Mouse (Mus musculus): ENCODE measurements around the gene Fosl1. TPM values are rescaled to one million over a fixed set of nuclear protein-coding genes. Genes with fewer than 3 reads are reported as not detected.

Gene Fosl1
- polyA plus RNA-seq, 1 experiment from 2014 or later, result not detected

DNA sequence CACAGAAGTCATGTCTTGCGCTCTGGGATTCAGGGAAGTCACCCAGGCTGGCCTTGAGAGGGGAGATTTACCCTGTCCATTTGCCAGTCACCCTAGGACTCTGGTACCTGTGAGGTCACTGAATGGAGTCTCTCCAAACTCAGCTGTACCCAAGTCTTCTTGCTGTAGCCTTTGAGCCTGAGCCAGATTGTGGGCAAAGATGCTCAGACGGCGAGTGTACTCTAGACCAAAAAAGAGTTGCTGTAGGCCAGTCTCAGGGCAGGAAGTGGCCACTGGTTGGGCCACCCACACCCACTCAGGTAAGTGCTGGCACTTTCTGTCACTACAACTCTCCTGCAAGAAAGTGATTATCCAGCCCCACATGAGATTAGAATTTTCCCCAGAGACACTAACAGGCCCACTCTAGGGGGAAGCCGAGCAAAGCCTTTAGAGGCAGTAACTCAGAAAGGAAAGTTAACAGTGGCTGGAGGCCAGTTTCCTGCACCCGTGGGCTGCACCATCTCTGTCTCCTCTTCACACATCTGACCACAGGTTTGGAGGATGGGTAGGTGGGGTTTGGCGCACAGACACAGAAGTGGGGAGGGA lies 19.7 kb downstream of the Fosl1 start:
- Histone ChIP-seq H3K4me2 (ENCODE audit: low read depth, low read length, severe bottlenecking) (no peak overlapping the region), H3K27ac (ENCODE audit: low read depth, low read length) (no peak overlapping the region), H3K9ac (ENCODE audit: low read length) (no peak overlapping the region), H3K4me1 (replicated peaks; ENCODE audit: control insufficient read depth, insufficient read depth, low read length) (peaks cover 4% of the 10 kb centered on the region; the same call in 1 of the 2 replicates), H3K36me3 (ENCODE audit: control insufficient read depth, insufficient read depth, low read length) (peaks cover 2% of the 10 kb centered on the region), H3K4me3 (ENCODE audit: low read depth, low read length) (no peak overlapping the region), H3K27me3 (ENCODE audit: control insufficient read depth, insufficient read depth, low read length) (no peaks in the 10 kb centered on the region), H3K9me3 (ENCODE audit: control insufficient read depth, low read length) (no peaks in the 10 kb centered on the region)
- no peak for ATAC-seq (replicated peaks; ENCODE audit: low FRiP score)
- DNase-seq (ENCODE audit: low spot score), result no peak
- 95% methylated on average over 6 of the region's 6 CpGs for WGBS

DNA sequence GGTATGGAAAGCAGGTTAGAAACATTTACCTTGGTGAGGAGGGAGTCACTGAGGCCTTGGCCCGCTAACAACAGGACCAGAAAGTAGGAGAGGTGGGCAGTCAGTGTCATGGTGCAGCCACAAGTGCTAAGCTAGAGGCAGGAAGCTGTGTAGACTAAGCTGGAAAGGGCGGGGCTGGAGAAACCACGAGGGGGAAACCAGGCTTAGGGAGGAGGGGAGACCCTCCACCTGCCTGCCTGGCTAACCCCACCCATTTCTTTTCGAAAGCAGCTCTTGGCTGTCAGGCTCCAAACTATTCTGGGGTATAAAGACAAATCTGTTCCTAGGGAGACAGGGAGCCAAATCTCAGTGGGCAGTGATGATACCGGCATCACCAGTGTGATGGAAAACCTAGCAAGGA lies 21.0 kb downstream of the Fosl1 start, which contains the start of gene Ctsw:
Gene Ctsw (minus strand): TSS at position 134 of the 400 bp plus-strand sequence.
- H3K4me2 ChIP-seq (ENCODE audit: low read depth, low read length, severe bottlenecking), result no peak within 1 kb of the TSS
- H3K27ac ChIP-seq (ENCODE audit: low read depth, low read length), result no peak within 1 kb of the TSS
- ATAC-seq (replicated peaks; ENCODE audit: low FRiP score), result no peak
- H3K27me3 ChIP-seq (ENCODE audit: control insufficient read depth, insufficient read depth, low read length), result no peaks in the 10 kb centered on the region
- H3K4me3 ChIP-seq (ENCODE audit: low read depth, low read length), result no peak within 1 kb of the TSS
- no peaks in the 10 kb centered on the region for H3K9me3 ChIP-seq (ENCODE audit: control insufficient read depth, low read length)
- WGBS, result 57% methylated on average over 5 of the region's 5 CpGs
- peaks cover 2% of the 10 kb centered on the region for H3K36me3 ChIP-seq (ENCODE audit: control insufficient read depth, insufficient read depth, low read length)
- H3K9ac ChIP-seq (ENCODE audit: low read length), result no peak within 1 kb of the TSS
- peaks cover 4% of the 10 kb centered on the region; the same call in 1 of the 2 replicates for H3K4me1 ChIP-seq (replicated peaks; ENCODE audit: control insufficient read depth, insufficient read depth, low read length)
- no peak for DNase-seq (ENCODE audit: low spot score)

DNA sequence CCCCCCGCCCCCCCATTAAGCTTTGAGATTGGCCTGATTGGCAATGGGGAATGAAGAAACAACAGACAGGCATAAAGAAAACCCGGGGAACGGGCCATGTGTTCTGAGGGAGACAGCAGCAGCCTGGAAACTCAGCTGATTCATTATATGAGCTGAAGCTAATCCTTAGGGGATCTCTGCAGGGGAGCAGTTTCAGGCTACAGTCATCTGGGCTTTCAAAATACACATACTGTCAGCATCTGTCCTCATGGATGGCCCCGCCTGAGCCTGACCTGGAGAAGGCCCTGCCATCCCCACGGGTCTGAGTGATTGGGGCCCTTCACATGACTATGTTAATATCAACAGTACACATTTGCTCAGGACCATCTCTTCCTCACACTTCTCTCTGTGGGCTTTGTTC lies 24.5 kb downstream of the Fosl1 start:
- WGBS, result 56% methylated on average over 5 of the region's 5 CpGs
- H3K27ac ChIP-seq (ENCODE audit: low read depth, low read length), result no peak overlapping the region
- H3K4me1 ChIP-seq (replicated peaks; ENCODE audit: control insufficient read depth, insufficient read depth, low read length), result peaks cover 11% of the 10 kb centered on the region; the same call in 1 of the 2 replicates
- no peak for DNase-seq (ENCODE audit: low spot score)
- no peak overlapping the region for H3K9ac ChIP-seq (ENCODE audit: low read length)
- no peaks in the 10 kb centered on the region for H3K27me3 ChIP-seq (ENCODE audit: control insufficient read depth, insufficient read depth, low read length)
- no peak for ATAC-seq (replicated peaks; ENCODE audit: low FRiP score)
- no peak overlapping the region for H3K4me2 ChIP-seq (ENCODE audit: low read depth, low read length, severe bottlenecking)
- no peaks in the 10 kb centered on the region for H3K9me3 ChIP-seq (ENCODE audit: control insufficient read depth, low read length)
- no peaks in the 10 kb centered on the region; the same call in none of the 2 replicates for H3K36me3 ChIP-seq (ENCODE audit: control insufficient read depth, insufficient read depth, low read length)
- no peak overlapping the region for H3K4me3 ChIP-seq (ENCODE audit: low read depth, low read length)

DNA sequence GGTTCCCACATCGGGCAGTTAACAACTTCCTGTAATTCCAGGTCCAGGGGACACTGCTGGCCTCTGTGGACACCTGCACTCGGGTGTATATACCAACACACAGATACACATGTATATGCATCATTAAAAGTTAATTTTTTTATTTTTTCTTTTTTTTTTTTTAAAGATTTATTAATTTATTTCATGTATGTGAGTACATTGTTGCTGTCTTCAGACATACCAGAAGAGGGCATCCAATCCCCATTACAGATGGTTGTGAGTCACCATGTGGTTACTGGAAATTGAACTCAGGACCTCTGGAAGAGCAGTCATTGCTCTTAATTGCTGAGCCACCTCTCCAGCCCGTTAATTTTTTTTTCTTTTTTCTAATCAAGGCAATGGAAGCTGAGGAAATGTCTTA lies 25.5 kb downstream of the Fosl1 start:
- WGBS, result 84% methylated on average over 3 of the region's 3 CpGs

DNA sequence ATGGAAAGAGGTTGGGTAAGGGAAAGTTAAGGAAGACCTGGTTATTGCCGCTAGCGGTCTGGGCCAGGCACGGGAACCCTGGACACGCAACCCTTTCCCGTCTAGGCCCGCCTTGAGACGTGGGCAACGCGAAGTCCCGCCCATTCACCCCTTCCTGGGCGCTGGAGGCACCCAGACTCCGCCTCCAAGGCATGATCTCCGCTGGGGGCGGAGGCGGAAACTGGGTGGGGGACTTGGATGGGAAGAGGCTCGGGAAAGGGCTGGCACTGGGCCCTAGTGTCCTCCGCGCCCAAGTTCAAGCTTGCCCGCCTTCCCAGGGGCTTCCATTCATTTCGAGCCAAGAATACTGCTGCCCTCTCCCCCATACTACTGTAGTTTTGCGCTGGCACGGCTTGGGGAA lies 26.4 kb downstream of the Fosl1 start, which contains the start of gene Efemp2:
Gene Efemp2 (plus strand): TSS at position 235 of the 400 bp plus-strand sequence.
- WGBS, result 2% methylated on average over 22 of the region's 22 CpGs
- ATAC-seq (replicated peaks; ENCODE audit: low FRiP score), result peak; percentile 72
- Histone ChIP-seq H3K4me1 (replicated peaks; ENCODE audit: control insufficient read depth, insufficient read depth, low read length) (peaks cover 11% of the 10 kb centered on the region; the same call in 1 of the 2 replicates), H3K36me3 (ENCODE audit: control insufficient read depth, insufficient read depth, low read length) (no peaks in the 10 kb centered on the region), H3K27me3 (ENCODE audit: control insufficient read depth, insufficient read depth, low read length) (no peaks in the 10 kb centered on the region), H3K4me3 (ENCODE audit: low read depth, low read length) (peak within 1 kb of the TSS; percentile 59), H3K9ac (ENCODE audit: low read length) (peak within 1 kb of the TSS; percentile 84), H3K4me2 (ENCODE audit: low read depth, low read length, severe bottlenecking) (peak within 1 kb of the TSS; percentile 86), H3K27ac (ENCODE audit: low read depth, low read length) (0 out of 2 replicates have a peak within 1 kb of the TSS, but pooled peaks have one; percentile 18), H3K9me3 (ENCODE audit: control insufficient read depth, low read length) (no peaks in the 10 kb centered on the region)
- DNase-seq (ENCODE audit: low spot score), result peak; percentile 85

More for the DNA sequence above, 25.5 kb downstream of the Fosl1 start:
- ATAC-seq (replicated peaks; ENCODE audit: low FRiP score) (no peak), DNase-seq (ENCODE audit: low spot score) (no peak)
- H3K4me1 ChIP-seq (replicated peaks; ENCODE audit: control insufficient read depth, insufficient read depth, low read length), result peaks cover 11% of the 10 kb centered on the region; the same call in 1 of the 2 replicates
- no peak overlapping the region for H3K9ac ChIP-seq (ENCODE audit: low read length)
- no peaks in the 10 kb centered on the region for H3K36me3 ChIP-seq (ENCODE audit: control insufficient read depth, insufficient read depth, low read length)
- H3K9me3 ChIP-seq (ENCODE audit: control insufficient read depth, low read length), result no peaks in the 10 kb centered on the region
- H3K4me2 ChIP-seq (ENCODE audit: low read depth, low read length, severe bottlenecking), result no peak overlapping the region
- no peaks in the 10 kb centered on the region for H3K27me3 ChIP-seq (ENCODE audit: control insufficient read depth, insufficient read depth, low read length)
- no peak overlapping the region for H3K27ac ChIP-seq (ENCODE audit: low read depth, low read length)
- no peak overlapping the region for H3K4me3 ChIP-seq (ENCODE audit: low read depth, low read length)

DNA sequence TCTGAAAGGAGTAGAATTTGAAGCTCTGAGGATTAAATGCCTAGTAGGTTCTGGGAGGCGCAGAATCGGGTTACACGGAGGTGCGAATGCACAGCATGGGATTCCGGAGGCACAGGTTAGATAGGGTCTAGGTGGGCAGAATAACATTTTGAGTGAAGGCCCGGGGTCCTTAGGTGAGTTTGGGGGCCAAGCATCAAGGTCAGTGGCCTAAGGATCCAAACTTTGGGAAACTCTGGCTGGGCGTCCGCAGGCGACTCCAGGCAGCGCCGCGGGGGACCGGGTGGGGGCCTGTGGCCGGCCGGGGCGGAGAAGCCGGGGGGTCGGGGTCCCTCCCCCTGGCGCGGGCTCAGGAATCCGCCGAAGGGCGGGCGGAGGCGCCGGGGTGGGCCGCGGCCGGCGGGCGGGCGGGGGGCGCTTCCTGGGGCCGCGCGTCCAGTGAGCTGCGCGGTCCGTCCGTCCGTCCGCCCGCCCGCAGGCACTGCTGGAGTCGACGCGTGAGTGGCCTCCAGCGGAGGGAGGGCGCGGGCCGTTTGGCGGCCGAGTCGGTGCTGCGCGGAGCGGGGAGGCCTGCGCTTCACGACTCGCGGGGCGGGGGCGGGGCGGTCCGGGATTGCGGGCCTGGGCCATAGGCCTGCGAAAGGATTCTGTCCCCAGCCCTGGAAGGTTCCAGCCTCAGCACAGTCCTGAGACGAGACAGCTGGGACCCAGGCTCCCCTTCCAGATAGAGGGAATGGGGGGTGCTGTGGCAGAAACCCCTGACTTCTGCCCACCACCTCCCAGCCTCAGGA lies 27.1 kb downstream of the Fosl1 start:
- H3K27me3 ChIP-seq (ENCODE audit: control insufficient read depth, insufficient read depth, low read length), result no peaks in the 10 kb centered on the region
- ATAC-seq (replicated peaks; ENCODE audit: low FRiP score) (peak; percentile 45), DNase-seq (ENCODE audit: low spot score) (peak; percentile 76)
- H3K4me1 ChIP-seq (replicated peaks; ENCODE audit: control insufficient read depth, insufficient read depth, low read length), result peaks cover 11% of the 10 kb centered on the region; the same call in 1 of the 2 replicates
- WGBS, result 2% methylated on average over 54 of the region's 68 CpGs
- no peaks in the 10 kb centered on the region for H3K36me3 ChIP-seq (ENCODE audit: control insufficient read depth, insufficient read depth, low read length)
- H3K4me3 ChIP-seq (ENCODE audit: low read depth, low read length), result peak overlapping the region; percentile 59
- H3K27ac ChIP-seq (ENCODE audit: low read depth, low read length), result peak overlapping the region; percentile 18; the same call in 1 of the 2 replicates
- H3K9ac ChIP-seq (ENCODE audit: low read length), result peak overlapping the region; percentile 84
- no peaks in the 10 kb centered on the region for H3K9me3 ChIP-seq (ENCODE audit: control insufficient read depth, low read length)
- H3K4me2 ChIP-seq (ENCODE audit: low read depth, low read length, severe bottlenecking), result peak overlapping the region; percentile 86

DNA sequence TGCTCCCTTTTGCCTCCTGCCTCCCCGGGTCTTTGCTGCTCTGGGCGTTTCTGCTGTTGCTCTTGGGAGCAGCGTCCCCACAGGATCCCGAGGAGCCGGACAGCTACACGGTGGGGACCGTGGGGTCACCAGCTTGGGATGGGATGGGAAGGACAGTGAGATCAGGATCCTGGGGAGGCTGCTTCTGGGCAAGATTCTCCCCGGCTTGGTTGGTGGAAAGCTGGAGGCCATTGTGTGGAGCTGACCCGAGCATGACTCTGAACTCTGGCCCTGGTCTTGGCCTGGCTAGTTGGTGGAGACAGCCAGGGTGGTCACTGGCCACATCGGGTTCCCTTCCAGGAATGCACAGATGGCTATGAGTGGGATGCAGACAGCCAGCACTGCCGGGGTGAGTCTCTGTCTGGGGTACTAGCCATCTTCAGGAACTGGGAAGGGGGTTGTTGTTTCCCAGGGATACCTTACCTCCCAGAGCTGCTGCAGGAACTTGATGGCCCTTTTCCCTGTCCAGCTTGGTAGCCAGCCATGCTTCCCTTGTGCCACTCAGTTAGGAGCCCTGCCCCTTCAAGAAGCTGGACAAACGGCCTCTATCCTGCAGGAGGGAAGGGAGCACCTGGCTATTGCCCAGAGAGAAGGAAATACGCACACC lies 27.8 kb downstream of the Fosl1 start:
- DNase-seq (ENCODE audit: low spot score) (no peak), ATAC-seq (replicated peaks; ENCODE audit: low FRiP score) (peak; percentile 49; the same call in 1 of the 2 replicates)
- H3K4me2 ChIP-seq (ENCODE audit: low read depth, low read length, severe bottlenecking), result peak overlapping the region; percentile 86
- peaks cover 11% of the 10 kb centered on the region; the same call in 1 of the 2 replicates for H3K4me1 ChIP-seq (replicated peaks; ENCODE audit: control insufficient read depth, insufficient read depth, low read length)
- H3K4me3 ChIP-seq (ENCODE audit: low read depth, low read length), result peak overlapping the region; percentile 59
- H3K27ac ChIP-seq (ENCODE audit: low read depth, low read length), result peak overlapping the region; percentile 18; the same call in 1 of the 2 replicates
- no peaks in the 10 kb centered on the region for H3K27me3 ChIP-seq (ENCODE audit: control insufficient read depth, insufficient read depth, low read length)
- peak overlapping the region; percentile 84 for H3K9ac ChIP-seq (ENCODE audit: low read length)
- no peaks in the 10 kb centered on the region for H3K36me3 ChIP-seq (ENCODE audit: control insufficient read depth, insufficient read depth, low read length)
- no peaks in the 10 kb centered on the region for H3K9me3 ChIP-seq (ENCODE audit: control insufficient read depth, low read length)
- WGBS, result 28% methylated on average over 13 of the region's 13 CpGs

DNA sequence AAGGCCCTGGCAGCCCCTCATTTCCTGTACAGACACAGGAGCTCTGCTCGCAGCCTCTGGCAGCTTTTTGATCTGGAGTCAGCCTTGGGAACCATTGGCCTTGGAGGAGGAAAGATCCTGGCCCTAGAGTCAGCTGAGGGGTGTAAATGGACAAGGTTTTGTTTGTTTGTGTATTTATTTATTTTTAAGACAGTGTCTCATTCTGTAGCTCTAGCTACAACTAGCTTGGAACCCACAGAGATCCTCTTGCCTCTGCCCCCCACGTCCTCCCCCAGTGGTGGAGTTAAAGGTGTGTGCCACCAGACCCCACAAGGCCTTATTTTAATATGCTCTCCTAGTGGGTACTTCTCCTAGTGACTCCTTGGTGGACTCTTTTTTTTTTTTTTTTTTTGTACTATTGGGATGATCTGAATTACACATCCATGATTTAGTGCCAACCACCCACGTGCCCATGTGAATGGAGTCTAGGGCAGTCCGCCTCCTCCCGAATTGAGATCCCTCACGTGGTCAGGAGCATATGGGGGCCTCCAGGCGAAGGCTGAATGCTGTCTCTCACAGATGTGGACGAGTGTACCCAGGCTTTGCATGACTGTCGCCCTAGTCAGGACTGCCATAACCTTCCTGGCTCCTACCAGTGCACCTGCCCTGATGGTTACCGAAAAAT lies 29.8 kb downstream of the Fosl1 start:
- H3K27ac ChIP-seq (ENCODE audit: low read depth, low read length), result no peak overlapping the region
- peaks cover 11% of the 10 kb centered on the region; the same call in 1 of the 2 replicates for H3K4me1 ChIP-seq (replicated peaks; ENCODE audit: control insufficient read depth, insufficient read depth, low read length)
- H3K9ac ChIP-seq (ENCODE audit: low read length), result no peak overlapping the region
- no peak overlapping the region for H3K4me3 ChIP-seq (ENCODE audit: low read depth, low read length)
- ATAC-seq (replicated peaks; ENCODE audit: low FRiP score), result no peak
- no peaks in the 10 kb centered on the region for H3K36me3 ChIP-seq (ENCODE audit: control insufficient read depth, insufficient read depth, low read length)
- 85% methylated on average over 10 of the region's 10 CpGs for WGBS
- H3K9me3 ChIP-seq (ENCODE audit: control insufficient read depth, low read length), result no peaks in the 10 kb centered on the region
- no peaks in the 10 kb centered on the region for H3K27me3 ChIP-seq (ENCODE audit: control insufficient read depth, insufficient read depth, low read length)
- H3K4me2 ChIP-seq (ENCODE audit: low read depth, low read length, severe bottlenecking), result no peak overlapping the region
- DNase-seq (ENCODE audit: low spot score), result no peak

All from forebrain, embryonic 11.5 days (tissue).